21 mouse cellular contexts compared by ENCODE assay signal in the genomic region with DNA sequence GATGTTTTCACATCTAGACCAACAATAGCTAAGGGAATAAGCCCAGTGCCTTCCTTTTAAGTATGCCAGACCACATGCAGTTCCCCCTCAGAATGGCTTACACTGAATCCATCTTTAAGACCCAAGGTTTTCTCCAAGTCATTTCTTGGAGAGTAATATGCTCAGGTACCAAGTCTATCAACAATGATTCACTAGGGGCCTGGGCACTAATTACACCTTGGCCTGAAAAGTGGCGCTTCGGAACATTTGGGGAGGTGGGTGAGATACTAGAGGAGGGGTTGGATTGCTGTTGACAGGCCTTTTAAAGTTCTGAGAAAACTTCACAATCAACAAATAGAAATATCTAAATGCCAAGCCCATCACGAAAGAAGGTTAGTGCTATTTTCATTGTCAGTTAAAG. TPM values are rescaled to one million over a fixed set of nuclear protein-coding genes. Genes with fewer than 3 reads are reported as not detected.
DNase-seq lines count a peak whose midpoint lies in the region; ATAC-seq lines count a peak whose summit lies in the region.
"Had no signal": no experiment of that assay in that cellular context is flagged by ENCODE, and none has a peak within 500 bp of the region (broad histone marks: within the 10 kb centered on the region; RNA-seq: fewer than 3 reads in every experiment).

No protein-coding gene starts in this region.

- H3K4me3 ChIP-seq in limb, embryonic 11.5 days (ENCODE audit: low read depth, low read length): no peak overlapping the region
- no peak overlapping the region for H3K4me3 ChIP-seq in limb, embryonic 10.5 days
- H3K4me3 ChIP-seq in hindbrain, embryonic 10.5 days: 0 out of 2 replicates have a peak overlapping the region, but pooled peaks have one; percentile 18
- 0 out of 2 replicates have a peak overlapping the region, but pooled peaks have one; percentile 3 for H3K4me3 ChIP-seq in midbrain, embryonic 12.5 days
- H3K4me3 ChIP-seq in liver, embryonic 11.5 days (ENCODE audit: low read depth, low read length): no peak overlapping the region
- H3K4me3 ChIP-seq: erythroblast, embryonic 14.5 days; gastrocnemius, adult 2 months; left cerebral cortex, adult 2 months; megakaryocyte, embryonic 14.5 days had no signal

- ATAC-seq in limb, embryonic 11.5 days (ENCODE audit: insufficient number of reproducible peaks, low FRiP score, low TSS enrichment, low read depth): no peak
- ATAC-seq in midbrain, embryonic 12.5 days (ENCODE audit: low FRiP score, low read depth): no peak
- ATAC-seq in liver, embryonic 11.5 days (replicated peaks; ENCODE audit: low FRiP score): no peak
- ATAC-seq: intestine, postnatal 0 days had no signal

- H3K36me3 ChIP-seq in limb, embryonic 11.5 days (ENCODE audit: control insufficient read depth, insufficient read depth, low read length): no peaks in the 10 kb centered on the region
- no peaks in the 10 kb centered on the region for H3K36me3 ChIP-seq in limb, embryonic 10.5 days
- H3K36me3 ChIP-seq in hindbrain, embryonic 10.5 days: peaks cover 14% of the 10 kb centered on the region
- H3K36me3 ChIP-seq in midbrain, embryonic 12.5 days: no peaks in the 10 kb centered on the region
- H3K36me3 ChIP-seq in liver, embryonic 11.5 days (ENCODE audit: control insufficient read depth, insufficient read depth, low read length): no peaks in the 10 kb centered on the region

- no peaks in the 10 kb centered on the region for H3K4me1 ChIP-seq in limb, embryonic 11.5 days (ENCODE audit: control insufficient read depth, insufficient read depth, low read length)
- peaks cover 23% of the 10 kb centered on the region for H3K4me1 ChIP-seq in limb, embryonic 10.5 days
- peaks cover 42% of the 10 kb centered on the region for H3K4me1 ChIP-seq in hindbrain, embryonic 10.5 days (replicated peaks)
- peaks cover 19% of the 10 kb centered on the region for H3K4me1 ChIP-seq in midbrain, embryonic 12.5 days
- no peaks in the 10 kb centered on the region; the same call in 1 of the 2 replicates for H3K4me1 ChIP-seq in liver, embryonic 11.5 days (replicated peaks; ENCODE audit: control insufficient read depth, insufficient read depth, low read length)

- peaks cover 76% of the 10 kb centered on the region for H3K27me3 ChIP-seq in limb, embryonic 11.5 days (ENCODE audit: control insufficient read depth, insufficient read depth, low read length)
- H3K27me3 ChIP-seq in limb, embryonic 10.5 days (ENCODE audit: low read depth, poor library complexity, severe bottlenecking): peaks cover 100% of the 10 kb centered on the region
- H3K27me3 ChIP-seq in hindbrain, embryonic 10.5 days (ENCODE audit: insufficient read depth, poor library complexity, severe bottlenecking): peaks cover 100% of the 10 kb centered on the region
- peaks cover 50% of the 10 kb centered on the region for H3K27me3 ChIP-seq in midbrain, embryonic 12.5 days
- H3K27me3 ChIP-seq in liver, embryonic 11.5 days (replicated peaks; ENCODE audit: control insufficient read depth, insufficient read depth, low read length): peaks cover 89% of the 10 kb centered on the region

- no peak overlapping the region for H3K27ac ChIP-seq in limb, embryonic 11.5 days (replicated peaks; ENCODE audit: low read depth, low read length)
- H3K27ac ChIP-seq in limb, embryonic 10.5 days: no peak overlapping the region
- H3K27ac ChIP-seq in hindbrain, embryonic 10.5 days: no peak overlapping the region
- peak overlapping the region; percentile 85; the same call in 1 of the 2 replicates for H3K27ac ChIP-seq in midbrain, embryonic 12.5 days (replicated peaks)
- H3K27ac ChIP-seq in liver, embryonic 11.5 days (ENCODE audit: low read depth, low read length): no peak overlapping the region
- H3K27ac ChIP-seq: gastrocnemius, adult 2 months; left cerebral cortex, adult 2 months had no signal

- no peaks in the 10 kb centered on the region for H3K9me3 ChIP-seq in limb, embryonic 11.5 days (ENCODE audit: control insufficient read depth, low read length)
- H3K9me3 ChIP-seq in limb, embryonic 10.5 days (replicated peaks): no peaks in the 10 kb centered on the region
- H3K9me3 ChIP-seq in hindbrain, embryonic 10.5 days: no peaks in the 10 kb centered on the region
- no peaks in the 10 kb centered on the region for H3K9me3 ChIP-seq in midbrain, embryonic 12.5 days
- no peaks in the 10 kb centered on the region for H3K9me3 ChIP-seq in liver, embryonic 11.5 days (ENCODE audit: control insufficient read depth, low read length)

- no peak overlapping the region for H3K4me2 ChIP-seq in limb, embryonic 11.5 days (ENCODE audit: low read depth, severe bottlenecking)
- peak overlapping the region; percentile 30 for H3K4me2 ChIP-seq in midbrain, embryonic 12.5 days (replicated peaks)
- H3K4me2 ChIP-seq in liver, embryonic 11.5 days: no peak overlapping the region

- 5% methylated on average over 3 of the region's 3 CpGs for WGBS in limb, embryonic 11.5 days
- WGBS in limb, embryonic 10.5 days: 8% methylated on average over 3 of the region's 3 CpGs
- 13% methylated on average over 3 of the region's 3 CpGs for WGBS in hindbrain, embryonic 10.5 days
- 16% methylated on average over 3 of the region's 3 CpGs for WGBS in midbrain, embryonic 12.5 days
- WGBS in liver, embryonic 11.5 days: 11% methylated on average over 3 of the region's 3 CpGs

- H3K9ac ChIP-seq in limb, embryonic 11.5 days (ENCODE audit: low read length): no peak overlapping the region
- H3K9ac ChIP-seq in midbrain, embryonic 12.5 days (replicated peaks): no peak overlapping the region
- no peak overlapping the region for H3K9ac ChIP-seq in liver, embryonic 11.5 days (ENCODE audit: low read depth, low read length)

- DNase-seq in limb, embryonic 11.5 days (ENCODE audit: low spot score): peak; percentile 17
- no peak for DNase-seq in limb, embryonic 10.5 days (ENCODE audit: low spot score)
- no peak for DNase-seq in hindbrain, embryonic 10.5 days (ENCODE audit: low spot score)
- DNase-seq in adrenal gland, adult 8-10 months: no peak
- no peak for DNase-seq in liver, embryonic 11.5 days (ENCODE audit: low spot score)
- no peak for DNase-seq in adrenal gland, adult (ENCODE audit: inconsistent age in 2 of 2, low spot score in 1 of 2)
- DNase-seq in lung, postnatal 14 days: no peak
- DNase-seq: adrenal gland, postnatal 10 days; gastrocnemius, adult 2 months; heart, postnatal 14 days; liver had no signal

RNA-seq across cellular contexts. Expression of a gene that starts 4.9 kb away (rescaled TPM):
- 0.34 and 0.37 TPM in 2 replicates for polyA plus RNA-seq in limb, embryonic 11.5 days (2014; fragmentation: Nextera tagmentation; extraction: Ambion mirVana)
- 0.05 and 0.24 TPM in 2 replicates for polyA plus RNA-seq in limb, embryonic 10.5 days (2016; fragmentation: Nextera tagmentation; extraction: Ambion mirVana)
- polyA plus RNA-seq in hindbrain, embryonic 10.5 days (2016; fragmentation: Nextera tagmentation; extraction: Ambion mirVana): 16.9 and 19.8 TPM in 2 replicates
- polyA plus RNA-seq in midbrain, embryonic 12.5 days (2016; fragmentation: Nextera tagmentation; extraction: Ambion mirVana): 44.6 and 76.9 TPM in 2 replicates
- total RNA-seq in adrenal gland, adult 8-10 months (2022): not detected
- not detected in 2 replicates for polyA plus RNA-seq in liver, embryonic 11.5 days (2014; fragmentation: Nextera tagmentation; extraction: Ambion mirVana)
- total RNA-seq: adrenal gland, postnatal 10 days; common myeloid progenitor, adult 5-6 weeks; ES-E14; gastrocnemius, adult 2 months; heart, postnatal 14 days had no signal
- polyA plus RNA-seq: intestine, postnatal 0 days; large intestine, adult 2 months; lung, embryonic 16.5 days; urinary bladder, adult 2 months had no signal

RNA-seq across cellular contexts. Expression of a gene that starts 8.3 kb away (rescaled TPM):
- 0.18 and 0.27 TPM in 2 replicates for polyA plus RNA-seq in limb, embryonic 11.5 days (2014; fragmentation: Nextera tagmentation; extraction: Ambion mirVana)
- 0.05 and 0.06 TPM in 2 replicates for polyA plus RNA-seq in limb, embryonic 10.5 days (2016; fragmentation: Nextera tagmentation; extraction: Ambion mirVana)
- 6.9 and 8.1 TPM in 2 replicates for polyA plus RNA-seq in hindbrain, embryonic 10.5 days (2016; fragmentation: Nextera tagmentation; extraction: Ambion mirVana)
- polyA plus RNA-seq in midbrain, embryonic 12.5 days (2016; fragmentation: Nextera tagmentation; extraction: Ambion mirVana): 11.9 and 17.2 TPM in 2 replicates
- under 1 TPM in 1 of 4 experiments, not detected in 3; 0.28 TPM for total RNA-seq in adrenal gland, adult 8-10 months (2022)
- polyA plus RNA-seq in liver, embryonic 11.5 days (2014; fragmentation: Nextera tagmentation; extraction: Ambion mirVana): 0.04 and 0.06 TPM in 2 replicates
- total RNA-seq: common myeloid progenitor, adult 5-6 weeks; heart, postnatal 14 days had no signal
- polyA plus RNA-seq: erythroblast, embryonic 14.5 days; intestine, postnatal 0 days; large intestine, adult 2 months; lung, embryonic 16.5 days had no signal

Comparison
In these comparisons a context has a peak if more than half of its experiments do, and no peak if none do; other contexts are left out.
1. H3K4me3 ChIP-seq: peak in hindbrain, embryonic 10.5 days (single experiment) and midbrain, embryonic 12.5 days (single experiment); none in limb, embryonic 11.5 days (single experiment), limb, embryonic 10.5 days (single experiment) and liver, embryonic 11.5 days (single experiment).
2. RNA of a gene that starts 4.9 kb away (polyA plus RNA-seq): 44.6 to 76.9 TPM in midbrain, embryonic 12.5 days and 16.9 to 19.8 TPM in hindbrain, embryonic 10.5 days; 0.34 to 0.37 TPM in limb, embryonic 11.5 days, 0.05 to 0.24 TPM in limb, embryonic 10.5 days and not detected in liver, embryonic 11.5 days; every median in the first group is over 10 times any median in the second.